Mouse (Mus musculus) heart, postnatal 10 days (tissue): ENCODE measurements around the gene Zscan18. TPM values are rescaled to one million over a fixed set of nuclear protein-coding genes. Genes with fewer than 3 reads are reported as not detected.

Experiments used
- total RNA-seq, 2 experiments: library from RNA; stranded (reverse); gene quantifications; 2 replicates each; pipeline ENCODE4 v1.2.3; 2021

Zscan18 gene
- total RNA-seq, 2 experiments from 2014 or later: 2.0 to 2.8 TPM

Other genes with a start within 250 kb of the Zscan18 start
- gene Vmn2r53, start 194.8 kb downstream of the Zscan18 start, total RNA-seq: under 1 TPM; 0.02 TPM
- not detected for gene Vmn2r54, start 163.3 kb downstream of the Zscan18 start, total RNA-seq
- not detected for gene Vmn2r55, start 118.6 kb downstream of the Zscan18 start, total RNA-seq
- gene Vmn2r56, start 68.6 kb downstream of the Zscan18 start, total RNA-seq: not detected
- 1 to 10 TPM; 7.5 to 9.2 TPM for gene Zfp329, start 15.2 kb upstream of the Zscan18 start, total RNA-seq
- 10 to 100 TPM; 17.4 to 20.9 TPM for gene Zfp110, start 31.1 kb upstream of the Zscan18 start, total RNA-seq
- 1 to 10 TPM; 3.6 to 4.8 TPM for gene Zfp128, start 77.5 kb upstream of the Zscan18 start, total RNA-seq
- 1 to 10 TPM; 5.5 to 6.8 TPM for gene Zscan22, start 94.2 kb upstream of the Zscan18 start, total RNA-seq
- gene Rps5, start 118.7 kb upstream of the Zscan18 start, total RNA-seq: 100 to 1,000 TPM; 740 to 748 TPM
- gene Rnf225, start 123.8 kb upstream of the Zscan18 start, total RNA-seq: under 1 TPM; 0.36 to 0.37 TPM
- gene Zfp324, start 162.2 kb upstream of the Zscan18 start, total RNA-seq: 1 to 10 TPM; 4.0 to 7.4 TPM
- gene Zfp446, start 174.2 kb upstream of the Zscan18 start, total RNA-seq: 1 to 10 TPM; 3.9 to 4.4 TPM
- not detected for gene Slc27a5, start 194.6 kb upstream of the Zscan18 start, total RNA-seq
- gene Trim28, start 195.5 kb upstream of the Zscan18 start, total RNA-seq: 100 to 1,000 TPM; 148 to 165 TPM
- 10 to 100 TPM in 1 of 2 experiments, 1 to 10 TPM in 1; 9.7 to 11.8 TPM for gene Zbtb45, start 206.4 kb upstream of the Zscan18 start, total RNA-seq
- gene Chmp2a, start 231.2 kb upstream of the Zscan18 start, total RNA-seq: 100 to 1,000 TPM; 137 to 143 TPM
- gene Ube2m, start 234.6 kb upstream of the Zscan18 start, total RNA-seq: 100 to 1,000 TPM; 185 to 188 TPM